Mouse (Mus musculus) erythroblast, adult 5-6 weeks (primary cell): ENCODE results near the gene Crot. TPM values are rescaled to one million over a fixed set of nuclear protein-coding genes. Genes with fewer than 3 reads are reported as not detected.

Source experiments
- total RNA-seq, 2 experiments: library from RNA; stranded (forward) in 1 of 2; stranded (reverse) in 1 of 2; fragments of 150-400 nt in 1 of 2; fragments of 200-764, 138-1000 nt in 1 of 2; gene quantifications; 2 replicates each; pipeline versions ENCODE4 v1.2.3 to v1.2.4; 2015 to 2017; ENCODE audit warnings: low replicate concordance in 2 of 2

Gene Crot
- total RNA-seq, 2 experiments from 2014 or later = 8.8 to 11.3 TPM

Other genes starting within 250 kb of the Crot start
- gene Abcb1b, start 199.2 kb downstream of the Crot start, total RNA-seq (2015; ENCODE audit: low replicate concordance) = 0.58 and 0.63 TPM in 2 replicates
- gene Abcb1b, start 199.2 kb downstream of the Crot start, total RNA-seq (2017; ENCODE audit: low replicate concordance) = 0.60 and 8.4 TPM in 2 replicates
- 169 and 174 TPM in 2 replicates for gene Abcb4, start 103.6 kb downstream of the Crot start, total RNA-seq (2015; ENCODE audit: low replicate concordance)
- gene Abcb4, start 103.6 kb downstream of the Crot start, total RNA-seq (2017; ENCODE audit: low replicate concordance) = 418 and 429 TPM in 2 replicates
- gene Tmem243, start 103.3 kb upstream of the Crot start, total RNA-seq (2015; ENCODE audit: low replicate concordance) = 5.8 and 9.6 TPM in 2 replicates
- gene Tmem243, start 103.3 kb upstream of the Crot start, total RNA-seq (2017; ENCODE audit: low replicate concordance) = 4.3 and 5.0 TPM in 2 replicates
- gene Dmtf1, start 164.5 kb upstream of the Crot start, total RNA-seq (2015; ENCODE audit: low replicate concordance) = 16.9 and 19.4 TPM in 2 replicates
- 14.1 and 15.2 TPM in 2 replicates for gene Dmtf1, start 164.5 kb upstream of the Crot start, total RNA-seq (2017; ENCODE audit: low replicate concordance)